Mouse (Mus musculus) liver (tissue): ENCODE results near the gene Det1.
A peak's percentile ranks its signal among the peaks of the same experiment; 100 is the strongest.

Experiments used
- DNase-seq: peaks from one replicate; pipeline ENCODE4 v3.0.0-alpha.2; 2020; ENCODE audit warnings: mixed read lengths

Gene Det1

DNA sequence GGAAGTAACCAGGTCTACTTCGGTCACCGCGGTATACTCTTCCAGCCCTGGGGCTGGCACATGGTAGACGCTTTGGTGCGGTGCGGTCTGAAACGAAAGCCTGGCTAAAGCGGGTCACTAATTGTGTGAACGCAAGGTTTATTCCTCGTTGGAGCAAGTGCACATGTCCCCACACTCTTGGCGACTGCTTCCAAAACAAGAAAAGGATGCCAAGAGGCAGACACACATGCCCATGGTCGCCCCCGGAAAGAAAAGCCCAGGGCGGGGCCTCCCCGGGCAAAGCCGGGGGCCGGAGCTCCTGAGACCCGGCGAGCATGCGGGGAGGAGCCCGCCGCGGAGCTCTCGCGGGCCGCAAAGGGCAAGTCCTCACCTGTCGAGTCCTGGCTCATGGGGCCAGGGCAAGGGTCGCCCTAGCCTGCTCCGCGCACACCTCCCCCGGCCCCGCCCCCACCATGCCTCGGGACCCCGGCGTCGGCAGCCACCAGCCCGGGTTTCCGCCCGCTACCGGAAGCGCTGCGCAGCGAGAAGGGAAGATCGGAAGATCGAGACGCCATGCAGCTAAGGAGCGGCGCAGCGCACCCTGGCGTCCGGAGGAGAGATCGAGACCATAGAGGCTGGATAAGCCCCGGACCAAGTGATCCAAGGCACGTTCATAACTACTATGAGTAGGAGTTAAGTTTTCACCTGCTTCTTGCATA is at the start of gene Det1:
Gene Det1 (minus strand): TSS at position 527 of the 698 bp plus-strand sequence.
- DNase-seq: peak; percentile 93

DNA sequence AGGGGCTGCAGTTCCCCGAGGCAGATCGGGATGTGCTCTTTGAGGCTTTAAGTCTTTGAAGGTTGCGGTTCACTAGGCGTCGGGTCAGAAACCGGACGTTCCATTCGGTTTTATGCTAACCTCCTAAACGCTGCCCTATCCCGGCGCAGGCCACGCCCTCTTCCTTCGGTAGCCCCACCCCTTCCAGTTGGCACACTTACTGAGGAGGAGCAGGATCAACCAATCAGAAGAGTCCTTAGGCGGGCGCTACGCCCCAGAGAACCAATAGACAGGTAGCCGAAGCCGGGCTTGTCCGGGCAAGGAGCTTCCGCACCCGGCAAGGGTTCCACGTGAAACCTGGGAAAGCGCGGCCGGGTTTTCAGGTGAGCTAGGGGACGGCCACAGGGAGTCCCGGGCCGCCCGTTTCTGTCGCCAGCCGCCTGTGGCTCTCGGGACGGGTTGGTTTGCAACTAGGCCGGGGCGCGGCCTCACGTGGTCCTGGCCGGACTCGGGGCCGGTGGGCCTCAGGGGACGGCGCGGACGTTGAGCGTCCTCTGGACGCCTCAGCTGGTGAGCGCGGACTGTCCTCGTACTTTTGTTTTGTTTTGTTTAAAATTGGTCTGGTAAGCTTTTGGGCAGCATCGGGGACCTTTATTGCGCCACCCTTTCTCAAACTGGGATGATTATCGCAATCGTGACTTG is 48.7 kb upstream of the Det1 start, which contains the start of gene Aen:
Gene Aen (plus strand): TSS at position 202 of the 681 bp plus-strand sequence.
- peak; percentile 100 for DNase-seq

GRCm38 (mm10) chr7:78895021-78895652 is 48.1 kb upstream of the Det1 start:
- DNase-seq: peak; percentile 43

DNA sequence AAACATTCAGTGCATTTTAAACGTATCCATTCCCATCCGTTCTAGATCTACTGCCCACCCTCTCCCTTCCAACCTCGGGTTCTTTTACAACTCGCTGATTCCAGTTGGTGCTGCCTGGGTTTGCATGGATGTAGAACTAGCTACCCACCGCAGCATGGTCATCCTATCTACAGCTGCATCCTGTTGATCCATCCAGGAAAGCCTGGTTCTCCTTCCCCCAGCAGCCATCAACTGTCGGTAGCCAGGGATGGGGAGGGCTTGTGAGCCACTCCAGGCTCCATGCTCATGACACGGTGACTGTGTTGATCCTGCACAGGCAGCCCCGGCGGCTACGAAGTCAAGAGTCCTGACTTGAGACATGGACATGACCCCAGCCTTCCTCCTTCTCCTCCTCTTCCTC is 46.9 kb upstream of the Det1 start:
- DNase-seq: no peak

DNA sequence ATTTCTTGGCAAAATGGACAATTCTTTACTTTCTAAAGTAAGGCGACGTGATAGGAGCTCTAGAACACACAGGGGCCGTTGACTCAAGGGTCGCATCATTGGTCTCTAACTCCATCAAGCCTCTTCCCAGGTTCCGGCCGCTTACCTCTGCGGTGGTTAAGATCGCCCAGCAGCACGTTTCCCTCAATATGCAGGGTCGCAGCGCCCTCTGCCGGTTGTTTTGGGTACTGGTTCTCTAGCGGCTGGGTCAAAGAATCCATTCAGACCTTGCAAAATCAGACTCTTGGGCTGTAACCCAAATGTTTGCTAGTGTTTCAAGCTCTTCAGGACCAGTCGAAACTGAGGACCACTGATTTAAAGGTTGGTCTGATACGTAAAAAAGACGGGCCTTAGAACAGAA is 43.6 kb upstream of the Det1 start:
- DNase-seq: peak; percentile 86

GRCm38 (mm10) chr7:78887431-78887842 is 40.4 kb upstream of the Det1 start:
- DNase-seq: no peak

DNA sequence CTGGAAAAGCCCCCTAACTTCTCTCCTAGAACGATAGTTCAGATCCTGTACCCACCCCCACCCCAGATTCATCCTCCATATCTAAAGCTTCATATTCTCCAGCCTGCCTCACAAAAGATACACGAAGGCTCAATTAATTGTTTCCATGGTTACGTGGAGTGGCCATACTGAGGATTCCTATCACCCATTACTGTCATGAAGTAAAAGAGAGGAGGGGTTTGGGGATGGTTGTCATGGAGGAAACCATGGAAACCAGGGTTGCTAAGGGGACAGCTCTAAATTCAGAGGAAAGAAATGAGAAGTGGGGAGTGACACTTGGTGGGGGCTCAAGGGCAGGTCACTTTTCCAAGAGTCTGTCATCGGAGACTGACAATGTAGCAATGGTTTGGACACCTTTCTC is 39.4 kb upstream of the Det1 start:
- no peak for DNase-seq

GRCm38 (mm10) chr7:78885404-78885803 is 38.3 kb upstream of the Det1 start:
- DNase-seq: no peak

DNA sequence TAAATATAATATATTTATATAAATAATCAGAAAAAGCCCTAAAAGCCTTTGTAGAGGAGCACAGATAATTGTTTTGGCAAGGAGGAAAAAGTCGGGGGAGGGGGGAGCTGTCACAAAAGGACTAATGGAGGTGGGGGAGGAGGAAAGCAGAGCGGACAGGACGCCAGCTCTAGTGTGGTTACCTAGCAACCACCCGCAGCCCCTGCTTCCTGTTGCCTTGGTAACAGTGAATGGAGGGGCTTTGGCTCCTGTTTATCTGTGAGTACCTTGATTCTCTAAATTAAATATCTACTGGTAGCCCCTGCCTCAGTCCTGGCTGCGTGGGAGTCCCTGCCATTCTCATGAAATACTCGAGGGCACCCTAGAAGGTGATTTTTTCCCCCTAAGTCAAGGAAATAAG is 37.1 kb upstream of the Det1 start:
- no peak for DNase-seq

GRCm38 (mm10) chr7:78883726-78884060 is 36.6 kb upstream of the Det1 start:
- DNase-seq: no peak

GRCm38 (mm10) chr7:78883016-78883725 is 36.1 kb upstream of the Det1 start:
- no peak for DNase-seq

- no peak for DNase-seq
These were observed 35.4 kb upstream of the Det1 start for GRCm38 (mm10) chr7:78882469-78882837.

GRCm38 (mm10) chr7:78881607-78882468 is 34.8 kb upstream of the Det1 start:
- no peak for DNase-seq

- DNase-seq: no peak
These were observed 25.8 kb upstream of the Det1 start for GRCm38 (mm10) chr7:78872831-78873230.

DNA sequence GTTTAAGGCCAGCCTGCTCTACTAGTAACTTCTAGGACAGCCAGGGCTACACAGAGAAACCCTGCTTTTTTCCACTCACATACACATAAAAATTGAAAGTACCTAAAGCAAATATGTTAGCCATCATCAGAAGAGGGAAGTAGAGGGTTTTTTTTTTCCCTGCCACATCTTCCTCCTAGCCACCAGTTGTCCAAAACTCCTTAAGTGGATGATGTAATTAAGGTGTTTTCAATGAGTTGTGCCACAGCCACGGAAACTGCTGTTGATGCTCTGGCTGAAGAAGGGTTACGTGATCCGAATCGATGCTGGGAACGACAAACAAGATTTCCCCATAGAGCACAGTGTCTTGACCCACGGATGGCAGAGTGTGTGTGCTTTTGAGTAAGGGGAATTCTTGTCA is 25.3 kb upstream of the Det1 start:
- no peak for DNase-seq

GRCm38 (mm10) chr7:78868731-78869130 is 21.7 kb upstream of the Det1 start:
- no peak for DNase-seq

GRCm38 (mm10) chr7:78865212-78865949 is 18.3 kb upstream of the Det1 start:
- DNase-seq: no peak

DNA sequence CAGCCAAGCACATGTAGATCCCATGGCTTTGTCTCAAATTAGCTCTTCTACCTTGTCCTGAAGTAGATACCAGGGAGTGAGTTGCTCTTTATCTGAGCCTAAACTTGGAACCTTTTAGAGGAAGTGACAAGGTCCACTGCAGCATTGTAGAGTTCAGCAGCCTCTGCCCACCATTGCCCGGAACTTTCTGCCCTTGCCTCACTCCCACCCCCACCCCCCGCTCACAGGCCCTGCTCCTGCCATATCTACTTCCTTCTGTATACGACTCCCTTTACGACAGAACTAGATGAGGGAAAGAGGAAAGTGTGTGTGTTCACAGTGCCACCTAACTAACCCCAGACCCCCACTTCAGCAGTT is 17.4 kb upstream of the Det1 start:
- DNase-seq: no peak

GRCm38 (mm10) chr7:78863796-78864445 is 16.9 kb upstream of the Det1 start:
- DNase-seq: no peak

- DNase-seq: no peak
These were observed 8.1 kb upstream of the Det1 start for GRCm38 (mm10) chr7:78855044-78855655.

- DNase-seq: no peak
These were observed 7.0 kb upstream of the Det1 start for GRCm38 (mm10) chr7:78854051-78854450.
